Mouse (Mus musculus): ENCODE results near the gene Gm45799. TPM values are rescaled to one million over a fixed set of nuclear protein-coding genes. Genes with fewer than 3 reads are reported as not detected.

Gm45799 gene
- 4.5 and 18.1 TPM in 2 replicates for polyA plus RNA-seq (2016; fragmentation: Nextera tagmentation; extraction: Ambion mirVana)

- peak within 1 kb of the TSS; percentile 90 for H3K9ac ChIP-seq
- peaks cover 43% of the 10 kb centered on the region for H3K36me3 ChIP-seq
- WGBS, result under 1% methylated on average over 44 of the region's 45 CpGs
- peak within 1 kb of the TSS; percentile 87 for H3K4me2 ChIP-seq (replicated peaks)
- H3K27me3 ChIP-seq, result no peaks in the 10 kb centered on the region
- H3K4me1 ChIP-seq, result peaks cover 18% of the 10 kb centered on the region
- ATAC-seq (ENCODE audit: insufficient number of reproducible peaks, insufficient read depth, low FRiP score, low TSS enrichment), result peak; percentile 94
- no peaks in the 10 kb centered on the region for H3K9me3 ChIP-seq
- H3K4me3 ChIP-seq, result peak within 1 kb of the TSS; percentile 76
- H3K27ac ChIP-seq, result peak within 1 kb of the TSS; percentile 77
These were observed at the start of gene Gm45799, which contains the start of gene Arfip2 for GRCm38 (mm10) chr7:105640233-105640893. TSS of gene Gm45799 (plus strand) at chr7:105640552. TSS of gene Arfip2 (minus strand) at chr7:105640416.

DNA sequence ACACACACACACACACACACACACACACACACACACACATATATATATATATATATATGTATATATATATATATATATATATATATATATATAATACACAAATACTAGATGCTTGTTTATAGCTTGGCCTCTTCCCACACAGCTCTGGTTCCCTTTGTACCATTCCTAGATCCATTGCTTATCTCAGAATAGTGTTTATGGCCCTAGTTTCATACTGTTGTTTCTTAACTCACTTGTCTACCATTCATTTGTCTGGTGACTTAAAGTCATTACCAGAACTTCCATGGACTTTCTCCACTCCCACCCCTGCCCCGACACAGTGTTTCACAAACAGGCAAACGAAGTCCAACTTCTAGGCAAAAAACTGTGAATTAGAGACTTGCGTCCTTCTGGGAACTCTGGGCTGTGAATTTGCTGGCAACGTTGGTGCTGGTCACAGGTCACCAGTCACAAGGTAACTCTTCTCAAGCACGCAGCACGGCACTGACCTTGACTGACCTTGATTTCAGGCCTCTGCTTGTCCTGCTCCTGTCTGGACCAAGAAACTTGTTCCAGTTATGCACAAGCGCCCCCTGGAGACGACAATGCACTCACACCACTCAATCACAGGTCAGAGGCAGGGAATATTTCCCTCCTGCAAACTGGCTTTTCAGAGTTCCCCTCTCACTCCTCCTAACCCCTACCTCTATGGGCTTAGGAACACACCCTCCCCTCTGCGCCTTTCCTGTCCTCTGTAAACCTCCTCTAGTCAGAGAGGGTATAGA is 37.3 kb upstream of the Gm45799 start:
- H3K27me3 ChIP-seq, result no peaks in the 10 kb centered on the region
- WGBS, result 31% methylated on average over 9 of the region's 9 CpGs
- no peak overlapping the region for H3K4me3 ChIP-seq
- ATAC-seq (ENCODE audit: insufficient number of reproducible peaks, insufficient read depth, low FRiP score, low TSS enrichment), result no peak
- H3K4me1 ChIP-seq, result no peaks in the 10 kb centered on the region
- no peak overlapping the region for H3K27ac ChIP-seq
- H3K4me2 ChIP-seq (replicated peaks), result no peak overlapping the region
- 0 out of 2 replicates have a peak, but pooled peaks cover 5% of the 10 kb centered on the region for H3K9me3 ChIP-seq
- H3K9ac ChIP-seq, result no peak overlapping the region
- H3K36me3 ChIP-seq, result no peaks in the 10 kb centered on the region

DNA sequence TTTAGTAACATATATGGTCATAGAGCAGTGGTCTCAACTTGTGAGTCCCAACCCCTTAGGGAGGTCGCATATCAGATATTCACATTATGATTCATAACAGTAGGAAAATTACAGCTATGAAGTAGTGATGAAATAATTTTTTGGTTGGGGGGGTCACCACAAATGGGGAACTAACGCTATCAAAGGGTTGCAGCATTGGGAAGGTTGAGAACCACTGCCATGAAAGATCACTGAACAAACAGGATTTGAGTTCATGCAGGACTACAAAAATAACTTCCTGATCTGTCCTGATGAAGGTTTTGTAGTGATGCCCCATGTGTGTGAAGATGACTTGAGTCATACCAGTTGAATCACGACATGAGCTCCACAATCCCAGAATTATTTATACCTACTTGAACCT is 31.9 kb upstream of the Gm45799 start:
- peaks cover 39% of the 10 kb centered on the region for H3K36me3 ChIP-seq
- no peak overlapping the region for H3K4me2 ChIP-seq (replicated peaks)
- 87% methylated on average over 3 of the region's 3 CpGs for WGBS
- no peak overlapping the region for H3K4me3 ChIP-seq
- no peak overlapping the region for H3K9ac ChIP-seq
- no peak for ATAC-seq (ENCODE audit: insufficient number of reproducible peaks, insufficient read depth, low FRiP score, low TSS enrichment)
- H3K4me1 ChIP-seq, result no peaks in the 10 kb centered on the region
- H3K27me3 ChIP-seq, result no peaks in the 10 kb centered on the region
- no peak overlapping the region for H3K27ac ChIP-seq
- 0 out of 2 replicates have a peak, but pooled peaks cover 5% of the 10 kb centered on the region for H3K9me3 ChIP-seq

DNA sequence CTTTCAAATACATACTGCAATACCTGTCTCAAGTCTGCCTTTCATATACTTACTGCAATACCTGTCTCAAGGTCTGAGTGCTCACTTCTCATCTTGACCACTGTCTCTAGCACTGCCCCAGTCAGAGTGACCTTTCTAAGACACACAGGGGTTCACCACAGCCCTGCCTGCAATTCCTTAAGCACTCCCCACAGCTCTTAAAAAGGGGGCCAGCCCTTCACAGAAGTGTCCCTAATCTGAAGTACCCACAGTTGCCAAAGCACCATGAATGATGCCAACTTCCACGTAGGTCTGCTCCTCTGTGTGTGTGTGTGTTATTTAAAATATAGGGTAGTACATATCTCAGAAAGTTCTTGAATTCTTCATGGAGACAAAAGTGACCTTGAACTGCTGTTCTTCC is 28.6 kb upstream of the Gm45799 start:
- no peak for ATAC-seq (ENCODE audit: insufficient number of reproducible peaks, insufficient read depth, low FRiP score, low TSS enrichment)
- H3K27me3 ChIP-seq, result no peaks in the 10 kb centered on the region
- peaks cover 68% of the 10 kb centered on the region for H3K36me3 ChIP-seq
- no peaks in the 10 kb centered on the region for H3K4me1 ChIP-seq
- no peak overlapping the region for H3K4me3 ChIP-seq
- no peak overlapping the region for H3K9ac ChIP-seq
- WGBS, result 97% methylated on average over 1 of the region's 1 CpGs
- no peaks in the 10 kb centered on the region for H3K9me3 ChIP-seq
- H3K27ac ChIP-seq, result no peak overlapping the region
- H3K4me2 ChIP-seq (replicated peaks), result no peak overlapping the region

- Histone ChIP-seq H3K4me3 (no peak overlapping the region), H3K9me3 (no peaks in the 10 kb centered on the region), H3K4me1 (no peaks in the 10 kb centered on the region), H3K36me3 (peaks cover 93% of the 10 kb centered on the region), H3K4me2 (replicated peaks) (no peak overlapping the region), H3K9ac (no peak overlapping the region), H3K27ac (no peak overlapping the region), H3K27me3 (no peaks in the 10 kb centered on the region)
- ATAC-seq (ENCODE audit: insufficient number of reproducible peaks, insufficient read depth, low FRiP score, low TSS enrichment), result no peak
- WGBS, result 90% methylated on average over 1 of the region's 1 CpGs
These were observed 26.0 kb upstream of the Gm45799 start for GRCm38 (mm10) chr7:105614400-105614799.

- no peak for ATAC-seq (ENCODE audit: insufficient number of reproducible peaks, insufficient read depth, low FRiP score, low TSS enrichment)
- WGBS, result 82% methylated on average over 1 of the region's 1 CpGs
- Histone ChIP-seq H3K36me3 (peaks cover 90% of the 10 kb centered on the region), H3K4me1 (no peaks in the 10 kb centered on the region), H3K27me3 (no peaks in the 10 kb centered on the region), H3K9me3 (no peaks in the 10 kb centered on the region), H3K4me3 (no peak overlapping the region), H3K9ac (no peak overlapping the region), H3K27ac (no peak overlapping the region), H3K4me2 (replicated peaks) (no peak overlapping the region)
These were observed 24.6 kb upstream of the Gm45799 start for GRCm38 (mm10) chr7:105615720-105616119.

DNA sequence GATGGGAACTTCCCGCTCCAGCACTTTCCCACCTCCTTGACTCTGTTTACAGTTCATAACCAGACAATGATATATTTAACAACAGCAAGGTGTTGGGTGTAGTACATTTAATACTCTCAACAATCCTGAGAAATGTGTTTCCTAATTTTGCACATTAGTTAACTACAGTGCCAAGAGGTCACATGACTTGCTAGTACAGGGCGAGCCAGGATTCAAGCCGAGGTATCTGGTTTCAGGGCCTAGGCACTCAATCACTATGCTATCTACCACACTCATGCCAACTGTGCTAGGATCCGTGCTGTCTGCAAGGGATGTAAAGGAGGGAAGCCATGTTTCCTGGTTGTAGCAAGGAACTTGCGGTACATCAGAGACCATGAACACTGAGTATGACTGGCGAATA is 23.8 kb upstream of the Gm45799 start:
- no peak overlapping the region for H3K4me3 ChIP-seq
- H3K27ac ChIP-seq, result no peak overlapping the region
- no peaks in the 10 kb centered on the region for H3K27me3 ChIP-seq
- 81% methylated on average over 6 of the region's 6 CpGs for WGBS
- no peak overlapping the region for H3K9ac ChIP-seq
- H3K36me3 ChIP-seq, result peaks cover 87% of the 10 kb centered on the region
- H3K9me3 ChIP-seq, result no peaks in the 10 kb centered on the region
- H3K4me2 ChIP-seq (replicated peaks), result no peak overlapping the region
- ATAC-seq (ENCODE audit: insufficient number of reproducible peaks, insufficient read depth, low FRiP score, low TSS enrichment), result no peak
- H3K4me1 ChIP-seq, result 0 out of 2 replicates have a peak, but pooled peaks cover 2% of the 10 kb centered on the region

DNA sequence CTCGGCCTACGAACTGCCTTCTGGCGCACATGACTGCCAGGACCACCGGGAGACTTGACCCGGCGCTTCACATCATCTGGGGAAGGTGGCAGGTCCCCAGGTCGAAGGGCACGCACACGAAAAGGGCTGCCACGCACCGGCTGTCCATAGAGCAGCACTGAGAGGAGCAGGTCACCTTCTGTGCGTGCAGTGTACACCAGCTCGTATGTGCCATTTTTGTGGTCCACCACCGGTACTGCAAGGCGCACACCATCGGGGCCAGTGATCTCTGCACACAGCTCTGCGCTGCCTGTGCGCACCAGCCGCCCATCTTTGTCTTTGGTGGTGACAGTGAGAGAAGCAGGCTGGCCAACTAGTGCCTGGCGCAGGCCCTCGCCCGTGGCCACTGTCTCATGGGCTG is 22.5 kb upstream of the Gm45799 start:
- H3K4me2 ChIP-seq (replicated peaks), result no peak overlapping the region
- H3K27ac ChIP-seq, result no peak overlapping the region
- H3K4me1 ChIP-seq, result 0 out of 2 replicates have a peak, but pooled peaks cover 4% of the 10 kb centered on the region
- H3K9ac ChIP-seq, result no peak overlapping the region
- peaks cover 75% of the 10 kb centered on the region for H3K36me3 ChIP-seq
- ATAC-seq (ENCODE audit: insufficient number of reproducible peaks, insufficient read depth, low FRiP score, low TSS enrichment), result no peak
- H3K27me3 ChIP-seq, result no peaks in the 10 kb centered on the region
- 96% methylated on average over 22 of the region's 22 CpGs for WGBS
- no peaks in the 10 kb centered on the region for H3K9me3 ChIP-seq
- H3K4me3 ChIP-seq, result no peak overlapping the region

DNA sequence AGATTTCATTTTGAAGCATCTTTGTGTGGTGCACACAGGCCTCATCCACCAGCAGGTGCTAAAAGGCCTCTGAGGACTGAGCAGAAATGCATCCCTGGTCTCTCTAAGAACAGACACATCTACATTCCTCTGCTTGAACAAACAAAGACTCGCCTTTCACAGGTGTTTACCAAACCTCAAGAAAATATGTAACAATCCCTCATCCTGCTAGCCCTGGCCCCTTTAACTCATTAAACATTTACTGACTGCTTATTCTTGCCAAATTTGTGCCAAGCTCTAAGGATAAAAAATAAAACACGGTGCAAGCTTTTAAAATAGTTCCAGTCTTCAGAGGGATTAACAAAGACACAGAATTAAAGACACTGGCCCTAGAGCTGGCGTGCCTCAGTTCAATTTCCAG is 20.7 kb upstream of the Gm45799 start:
- no peaks in the 10 kb centered on the region for H3K27me3 ChIP-seq
- no peak overlapping the region for H3K27ac ChIP-seq
- ATAC-seq (ENCODE audit: insufficient number of reproducible peaks, insufficient read depth, low FRiP score, low TSS enrichment), result no peak
- H3K4me3 ChIP-seq, result no peak overlapping the region
- no peak overlapping the region for H3K4me2 ChIP-seq (replicated peaks)
- H3K36me3 ChIP-seq, result peaks cover 72% of the 10 kb centered on the region
- H3K9me3 ChIP-seq, result no peaks in the 10 kb centered on the region
- WGBS, result 77% methylated on average over 3 of the region's 3 CpGs
- 0 out of 2 replicates have a peak, but pooled peaks cover 4% of the 10 kb centered on the region for H3K4me1 ChIP-seq
- H3K9ac ChIP-seq, result no peak overlapping the region

- 76% methylated on average over 4 of the region's 4 CpGs for WGBS
These were observed 19.3 kb upstream of the Gm45799 start for GRCm38 (mm10) chr7:105621053-105621452.

DNA sequence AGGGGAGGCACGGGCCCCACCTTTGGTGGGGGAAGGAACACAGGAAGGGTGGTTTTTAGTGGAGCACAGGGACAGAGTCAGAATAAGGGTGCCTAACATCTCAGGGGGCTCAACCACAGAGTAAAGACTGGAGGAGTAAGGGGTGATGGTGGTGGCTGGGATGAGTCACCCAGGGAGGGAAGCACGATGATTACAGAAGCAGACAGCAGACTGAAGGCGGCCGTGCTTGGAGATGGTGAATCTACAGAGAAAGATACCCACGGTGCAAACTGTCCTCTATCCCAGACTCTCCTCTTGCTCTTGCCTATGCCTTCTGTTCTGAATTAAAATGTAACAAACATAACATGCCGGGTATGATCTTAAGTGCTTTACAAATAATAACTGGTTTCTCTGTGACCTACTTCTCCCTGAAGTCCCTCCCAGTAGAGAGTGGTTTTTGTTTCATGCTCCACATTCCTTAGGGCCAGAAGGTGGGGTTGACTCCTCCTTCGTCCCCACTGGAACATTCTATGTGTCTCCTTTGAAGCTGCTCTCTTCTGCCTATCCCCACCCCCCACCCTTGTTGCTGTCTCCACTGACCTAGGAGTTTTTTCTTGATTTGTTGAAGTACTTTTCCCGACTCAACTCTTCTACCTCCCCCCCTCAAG is 18.6 kb upstream of the Gm45799 start:
- no peak for ATAC-seq (ENCODE audit: insufficient number of reproducible peaks, insufficient read depth, low FRiP score, low TSS enrichment)
- WGBS, result 66% methylated on average over 8 of the region's 8 CpGs
- no peaks in the 10 kb centered on the region for H3K27me3 ChIP-seq
- no peak overlapping the region for H3K9ac ChIP-seq
- H3K4me1 ChIP-seq, result 0 out of 2 replicates have a peak, but pooled peaks cover 4% of the 10 kb centered on the region
- no peak overlapping the region for H3K4me3 ChIP-seq
- H3K4me2 ChIP-seq (replicated peaks), result no peak overlapping the region; the same call in 1 of the 2 replicates
- H3K27ac ChIP-seq, result 0 out of 2 replicates have a peak overlapping the region, but pooled peaks have one; percentile 41
- peaks cover 53% of the 10 kb centered on the region for H3K36me3 ChIP-seq
- no peaks in the 10 kb centered on the region for H3K9me3 ChIP-seq

More at GRCm38 (mm10) chr7:105621053-105621452, 19.3 kb upstream of the Gm45799 start:
- Histone ChIP-seq H3K27ac (no peak overlapping the region), H3K4me3 (no peak overlapping the region), H3K4me2 (replicated peaks) (no peak overlapping the region), H3K9ac (no peak overlapping the region), H3K36me3 (peaks cover 60% of the 10 kb centered on the region), H3K9me3 (no peaks in the 10 kb centered on the region), H3K27me3 (no peaks in the 10 kb centered on the region), H3K4me1 (0 out of 2 replicates have a peak, but pooled peaks cover 4% of the 10 kb centered on the region)
- no peak for ATAC-seq (ENCODE audit: insufficient number of reproducible peaks, insufficient read depth, low FRiP score, low TSS enrichment)
